Mouse (Mus musculus) liver, embryonic 15.5 days (tissue): ENCODE results near the gene Kcnd3. TPM values are rescaled to one million over a fixed set of nuclear protein-coding genes. Genes with fewer than 3 reads are reported as not detected.

Experiments
- ATAC-seq: fragments of 200-750 bp; cut with Nextera tagmentation; 2 replicates; pipeline ENCODE4 v1.8.0; 2017; ENCODE audit warnings: moderate number of reproducible peaks, mild to moderate bottlenecking, moderate library complexity; ENCODE audit not compliant: insufficient read depth
- H3K27ac ChIP-seq: fragments of 300-500 bp; sonication (generic); replicated peaks from 2 replicates; pipeline ENCODE4 v1.5.1; 2015; ENCODE audit warnings: mild to moderate bottlenecking, inconsistent platforms
- H3K27me3 ChIP-seq: fragments of 300-500 bp; sonication (generic); 2 replicates; pipeline ENCODE4 v1.6.1; 2015; ENCODE audit warnings: mild to moderate bottlenecking, inconsistent platforms
- H3K36me3 ChIP-seq: fragments of 300-500 bp; sonication (generic); replicated peaks from 2 replicates; pipeline ENCODE4 v1.6.1; 2015; ENCODE audit warnings: moderate library complexity, mild to moderate bottlenecking, inconsistent platforms
- H3K4me1 ChIP-seq: fragments of 300-500 bp; sonication (generic); replicated peaks from 2 replicates; pipeline ENCODE4 v1.6.1; 2015; ENCODE audit warnings: inconsistent platforms
- H3K4me2 ChIP-seq: fragments of 300-500 bp; sonication (generic); 2 replicates; pipeline ENCODE4 v1.6.1; 2015; ENCODE audit warnings: moderate library complexity, mild to moderate bottlenecking, inconsistent platforms
- H3K4me3 ChIP-seq: fragments of 300-500 bp; sonication (generic); replicated peaks from 2 replicates; pipeline ENCODE4 v1.5.1; 2015; ENCODE audit warnings: mild to moderate bottlenecking, inconsistent platforms
- H3K9ac ChIP-seq: fragments of 300-500 bp; sonication (generic); 2 replicates; pipeline ENCODE4 v1.6.1; 2015; ENCODE audit warnings: moderate library complexity, mild to moderate bottlenecking, inconsistent platforms
- H3K9me3 ChIP-seq: fragments of 300-500 bp; sonication (generic); replicated peaks from 2 replicates; pipeline ENCODE4 v1.6.1; 2016; ENCODE audit warnings: inconsistent platforms
- WGBS: fragments of 180-500 bp; shearing (Covaris S2); methylation state at CpG from one replicate; pipeline ENCODE4 v1.1.7; 2015; ENCODE audit warnings: mixed read lengths; ENCODE audit not compliant: insufficient replicate concordance; 5-methylcytosine and 5-hydroxymethylcytosine counted together
- polyA plus RNA-seq: library from polyadenylated mRNA; unstranded; fragments of >200 nt; fragmentation: Nextera tagmentation; extraction: Ambion mirVana; gene quantifications from 2 replicates; pipeline ENCODE4 v1.2.1, GENCODE M21; 2015

The Kcnd3 gene
- polyA plus RNA-seq, 1 experiment from 2014 or later, result 0.05 TPM

GRCm38 (mm10) chr3:105716353-105717000 lies 264.3 kb downstream of the Kcnd3 start:
- Histone ChIP-seq H3K9me3 (no peaks in the 10 kb centered on the region), H3K27ac (no peak overlapping the region), H3K9ac (no peak overlapping the region), H3K4me2 (no peak overlapping the region), H3K4me3 (no peak overlapping the region), H3K4me1 (peaks cover 3% of the 10 kb centered on the region; the same call in 1 of the 2 replicates), H3K36me3 (no peaks in the 10 kb centered on the region), H3K27me3 (peaks cover 14% of the 10 kb centered on the region)
- no peak for ATAC-seq
- WGBS, result 60% methylated on average over 18 of the region's 18 CpGs

GRCm38 (mm10) chr3:105717856-105718555 lies 265.9 kb downstream of the Kcnd3 start:
- H3K36me3 ChIP-seq, result no peaks in the 10 kb centered on the region
- no peaks in the 10 kb centered on the region for H3K9me3 ChIP-seq
- H3K27me3 ChIP-seq, result peaks cover 6% of the 10 kb centered on the region; the same call in 1 of the 2 replicates
- no peak overlapping the region for H3K4me3 ChIP-seq
- ATAC-seq, result no peak
- no peak overlapping the region for H3K27ac ChIP-seq
- no peak overlapping the region for H3K9ac ChIP-seq
- WGBS, result 68% methylated on average over 11 of the region's 11 CpGs
- H3K4me1 ChIP-seq, result peaks cover 3% of the 10 kb centered on the region; the same call in 1 of the 2 replicates
- H3K4me2 ChIP-seq, result no peak overlapping the region

GRCm38 (mm10) chr3:105718746-105719145 lies 266.6 kb downstream of the Kcnd3 start:
- Histone ChIP-seq H3K27ac (no peak overlapping the region), H3K4me2 (no peak overlapping the region), H3K36me3 (no peaks in the 10 kb centered on the region), H3K9ac (no peak overlapping the region), H3K27me3 (0 out of 2 replicates have a peak, but pooled peaks cover under 1% of the 10 kb centered on the region), H3K4me3 (no peak overlapping the region), H3K9me3 (no peaks in the 10 kb centered on the region), H3K4me1 (peaks cover 3% of the 10 kb centered on the region; the same call in 1 of the 2 replicates)
- no peak for ATAC-seq
- 23% methylated on average over 4 of the region's 4 CpGs for WGBS

- peaks cover 3% of the 10 kb centered on the region; the same call in 1 of the 2 replicates for H3K4me1 ChIP-seq
- no peak overlapping the region for H3K27ac ChIP-seq
- ATAC-seq, result no peak
- H3K27me3 ChIP-seq, result no peaks in the 10 kb centered on the region
- H3K4me2 ChIP-seq, result no peak overlapping the region
- no peak overlapping the region for H3K9ac ChIP-seq
- H3K36me3 ChIP-seq, result peaks cover 6% of the 10 kb centered on the region; the same call in 1 of the 2 replicates
- 41% methylated on average over 4 of the region's 4 CpGs for WGBS
- H3K4me3 ChIP-seq, result no peak overlapping the region
- H3K9me3 ChIP-seq, result no peaks in the 10 kb centered on the region
These were observed 267.8 kb downstream of the Kcnd3 start for GRCm38 (mm10) chr3:105719979-105720378.

GRCm38 (mm10) chr3:105720514-105720913 lies 268.4 kb downstream of the Kcnd3 start:
- Histone ChIP-seq H3K27ac (no peak overlapping the region), H3K4me2 (no peak overlapping the region), H3K27me3 (no peaks in the 10 kb centered on the region), H3K4me1 (peaks cover 3% of the 10 kb centered on the region; the same call in 1 of the 2 replicates), H3K4me3 (no peak overlapping the region), H3K9me3 (no peaks in the 10 kb centered on the region), H3K36me3 (peaks cover 6% of the 10 kb centered on the region; the same call in 1 of the 2 replicates), H3K9ac (no peak overlapping the region)
- WGBS, result 70% methylated on average over 4 of the region's 4 CpGs
- no peak for ATAC-seq

GRCm38 (mm10) chr3:105721681-105722201 lies 269.6 kb downstream of the Kcnd3 start:
- Histone ChIP-seq H3K36me3 (peaks cover 6% of the 10 kb centered on the region; the same call in 1 of the 2 replicates), H3K9me3 (no peaks in the 10 kb centered on the region), H3K4me3 (no peak overlapping the region), H3K4me2 (no peak overlapping the region), H3K9ac (no peak overlapping the region), H3K4me1 (peaks cover 3% of the 10 kb centered on the region; the same call in 1 of the 2 replicates), H3K27ac (no peak overlapping the region), H3K27me3 (no peaks in the 10 kb centered on the region)
- WGBS, result 59% methylated on average over 2 of the region's 2 CpGs
- no peak for ATAC-seq

- Histone ChIP-seq H3K4me1 (peaks cover 3% of the 10 kb centered on the region; the same call in 1 of the 2 replicates), H3K9ac (no peak overlapping the region), H3K9me3 (no peaks in the 10 kb centered on the region), H3K4me3 (no peak overlapping the region), H3K27me3 (no peaks in the 10 kb centered on the region), H3K36me3 (peaks cover 10% of the 10 kb centered on the region), H3K27ac (no peak overlapping the region), H3K4me2 (no peak overlapping the region)
- no peak for ATAC-seq
- 92% methylated on average over 3 of the region's 3 CpGs for WGBS
These were observed 270.4 kb downstream of the Kcnd3 start for GRCm38 (mm10) chr3:105722510-105722909.

Other genes starting within 250 kb of the Kcnd3 start
- gene Ddx20, start 235.2 kb downstream of the Kcnd3 start, polyA plus RNA-seq, result 16.7 and 19.0 TPM in 2 replicates